Mouse (Mus musculus) left cerebral cortex, postnatal 4 days (tissue): Measurements from ENCODE around the gene Rabgef1. TPM values are rescaled to one million over a fixed set of nuclear protein-coding genes. Genes with fewer than 3 reads are reported as not detected.

Source experiments
- DNase-seq: peaks from one replicate; pipeline ENCODE4 v3.0.0-alpha.2; 2022
- intact Hi-C: fragments of 180-260 bp; cut with DNase I; formaldehyde crosslinking; loops from one replicate; pipeline ENCODE4 v1.15.1; 2025
- total RNA-seq, 2 experiments: library from RNA; stranded (reverse); gene quantifications; 2 replicates each; pipeline ENCODE4 v1.2.3; 2021

The Rabgef1 gene
- total RNA-seq, 2 experiments from 2014 or later, result 37.9 to 39.8 TPM

- intact Hi-C loops, result no loop called here
- no peak for DNase-seq
Observed at GRCm38 (mm10) chr5:130170666-130171422, 754 bp upstream of the Rabgef1 start.

GRCm38 (mm10) chr5:130171956-130172601 is 481 bp downstream of the Rabgef1 start:
- intact Hi-C loops, result no loop called here
- no peak for DNase-seq

GRCm38 (mm10) chr5:130173012-130173411 is 1.4 kb downstream of the Rabgef1 start:
- intact Hi-C loops, result no loop called here
- no peak for DNase-seq

- DNase-seq, result no peak
- intact Hi-C loops, result no loop called here
Observed at GRCm38 (mm10) chr5:130177871-130178270, 6.3 kb downstream of the Rabgef1 start.

- no peak for DNase-seq
- intact Hi-C loops, result no loop called here
Observed at GRCm38 (mm10) chr5:130180362-130180761, 8.8 kb downstream of the Rabgef1 start.

GRCm38 (mm10) chr5:130181740-130182540 is 10.3 kb downstream of the Rabgef1 start:
- DNase-seq, result no peak
- intact Hi-C loops, result no loop called here

- no peak for DNase-seq
- intact Hi-C loops, result no loop called here
Observed at GRCm38 (mm10) chr5:130182541-130182821, 10.9 kb downstream of the Rabgef1 start.

- no peak for DNase-seq
- intact Hi-C loops, result no loop called here
Observed at GRCm38 (mm10) chr5:130184193-130184856, 12.7 kb downstream of the Rabgef1 start.

- DNase-seq, result no peak
- intact Hi-C loops, result no loop called here
Observed at GRCm38 (mm10) chr5:130185312-130185711, 13.7 kb downstream of the Rabgef1 start.

- peak; percentile 27 for DNase-seq
- intact Hi-C loops, result no loop called here
Observed at GRCm38 (mm10) chr5:130187383-130187782, 15.8 kb downstream of the Rabgef1 start.

- intact Hi-C loops, result no loop called here
- DNase-seq, result no peak
Observed at GRCm38 (mm10) chr5:130190909-130191308, 19.3 kb downstream of the Rabgef1 start.

- intact Hi-C loops, result no loop called here
- no peak for DNase-seq
Observed at GRCm38 (mm10) chr5:130191865-130192264, 20.3 kb downstream of the Rabgef1 start.

GRCm38 (mm10) chr5:130192356-130192944 is 20.9 kb downstream of the Rabgef1 start:
- intact Hi-C loops, result no loop called here
- no peak for DNase-seq

GRCm38 (mm10) chr5:130193760-130194159 is 22.2 kb downstream of the Rabgef1 start:
- intact Hi-C loops, result no loop called here

GRCm38 (mm10) chr5:130196307-130196706 is 24.7 kb downstream of the Rabgef1 start:
- intact Hi-C loops, result no loop called here
- DNase-seq, result no peak

More at GRCm38 (mm10) chr5:130193760-130194159, 22.2 kb downstream of the Rabgef1 start:
- no peak for DNase-seq

GRCm38 (mm10) chr5:130197454-130197853 is 25.9 kb downstream of the Rabgef1 start:
- DNase-seq, result no peak
- intact Hi-C loops, result no loop called here

GRCm38 (mm10) chr5:130197981-130198380 is 26.4 kb downstream of the Rabgef1 start:
- DNase-seq, result no peak
- intact Hi-C loops, result no loop called here

GRCm38 (mm10) chr5:130200233-130201029 is 28.8 kb downstream of the Rabgef1 start:
- DNase-seq, result no peak
- intact Hi-C loops, result no loop called here

- intact Hi-C loops, result no loop called here
- no peak for DNase-seq
Observed at GRCm38 (mm10) chr5:130203948-130204347, 32.4 kb downstream of the Rabgef1 start.

- intact Hi-C loops, result no loop called here
- no peak for DNase-seq
Observed at GRCm38 (mm10) chr5:130204560-130204959, 33.0 kb downstream of the Rabgef1 start.
